Mouse (Mus musculus) embryonic stem cell, embryonic (primary cell): ENCODE data around the gene Lars2.
"Not testable (repeated sequence)": the region's sequence is repeated elsewhere in the genome, so short reads cannot be mapped to it uniquely, and the experiment has no call there.

ENCODE experiments used
- CTCF ChIA-PET, 4 experiments: fragments of 300-600 bp in 2 of 4; fragments of 350-600 bp in 2 of 4; sonication (Branson Sonifier 250); formaldehyde crosslinking; loops; one replicate each; lab custom pipeline; 2022; ENCODE audit warnings: inconsistent platforms in 2 of 4; lab: Charles Lee
- POLR2A ChIA-PET, 4 experiments: fragments of 300-600 bp in 2 of 4; fragments of 350-600 bp in 2 of 4; sonication (Branson Sonifier 250); formaldehyde crosslinking; loops; one replicate each; lab custom pipeline; 2022; ENCODE audit warnings: antibody characterized with exemption in 4 of 4, inconsistent platforms in 1 of 4; lab: Charles Lee

Lars2 gene

GRCm38 (mm10) chr9:123385352-123386198, 18.8 kb downstream of the Lars2 start:
- ChIA-PET CTCF (no interaction called here), POLR2A (interaction anchor here in 2 of 4 experiments (1.4 to 3.1 kb wide), 3 partner anchors 17 to 19 kb away, joined by 3 to 14 read pairs (median 4); partner anchors contain the start of gene Lars2 (in 2 of the 2))

- ChIA-PET CTCF (no interaction called here), POLR2A (interaction anchor here in 2 of 4 experiments (1.5 to 3.1 kb wide), 3 partner anchors 16 to 20 kb away, joined by 3 to 14 read pairs (median 5); partner anchors contain the start of gene Lars2 (in 2 of the 2))
Observed at GRCm38 (mm10) chr9:123386347-123386746, 19.6 kb downstream of the Lars2 start.

DNA sequence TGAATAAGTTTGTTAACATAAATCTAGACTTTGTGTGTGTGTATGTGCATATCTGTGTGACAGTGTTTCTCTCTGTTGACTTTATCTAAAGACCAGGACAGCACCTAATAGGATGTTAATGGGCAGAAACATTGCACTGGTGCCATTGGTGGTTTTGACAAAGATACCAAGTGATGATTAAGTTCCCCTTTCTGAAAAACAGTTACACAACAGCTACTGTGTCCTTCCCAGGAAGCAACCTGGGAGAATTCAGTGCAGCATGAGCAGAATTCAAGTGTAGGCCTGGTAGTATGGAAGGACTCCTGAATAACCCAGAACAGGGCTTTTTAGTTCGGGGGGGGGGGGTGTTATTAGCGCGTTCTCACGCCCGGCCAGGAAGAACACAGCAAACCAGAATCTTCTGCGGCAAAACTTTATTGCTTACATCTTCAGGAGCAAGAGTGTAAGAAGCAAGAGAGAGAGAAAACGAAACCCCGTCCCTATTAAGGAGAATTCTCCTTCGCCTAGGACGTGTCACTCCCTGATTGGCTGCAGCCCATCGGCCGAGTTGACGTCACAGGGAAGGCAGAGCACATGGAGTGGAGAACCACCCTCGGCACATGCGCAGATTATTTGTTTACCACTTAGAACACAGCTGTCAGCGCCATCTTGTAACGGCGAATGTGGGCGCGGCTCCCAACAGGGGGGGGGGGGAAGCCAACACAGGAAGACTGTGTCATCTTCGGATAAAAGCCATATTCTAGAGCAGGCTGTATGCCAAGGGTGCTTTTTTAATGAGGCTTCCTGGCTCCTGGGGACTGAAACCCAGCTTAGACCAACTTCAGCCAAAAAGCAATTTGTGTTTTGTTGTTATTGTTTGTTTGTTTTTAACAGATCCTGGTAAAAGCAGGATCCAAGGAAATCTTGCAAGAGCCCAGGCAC, 21.6 kb downstream of the Lars2 start:
- CTCF ChIA-PET = not testable (repeated sequence)
- POLR2A ChIA-PET = interaction anchor here in 2 of 4 experiments (0.6 to 3.1 kb wide), 3 partner anchors 15 to 22 kb away, joined by 3 to 14 read pairs (median 5); partner anchors contain the start of gene Lars2 (in 2 of the 2)

GRCm38 (mm10) chr9:123391140-123391849, 24.6 kb downstream of the Lars2 start:
- POLR2A ChIA-PET = interaction anchor here in 2 of 4 experiments (0.6 to 1.2 kb wide), 4 partner anchors 10 to 261 kb away, joined by 3 to 4 read pairs (median 4); partner anchors contain the start of gene Lars2 (in 2 of the 2)

DNA sequence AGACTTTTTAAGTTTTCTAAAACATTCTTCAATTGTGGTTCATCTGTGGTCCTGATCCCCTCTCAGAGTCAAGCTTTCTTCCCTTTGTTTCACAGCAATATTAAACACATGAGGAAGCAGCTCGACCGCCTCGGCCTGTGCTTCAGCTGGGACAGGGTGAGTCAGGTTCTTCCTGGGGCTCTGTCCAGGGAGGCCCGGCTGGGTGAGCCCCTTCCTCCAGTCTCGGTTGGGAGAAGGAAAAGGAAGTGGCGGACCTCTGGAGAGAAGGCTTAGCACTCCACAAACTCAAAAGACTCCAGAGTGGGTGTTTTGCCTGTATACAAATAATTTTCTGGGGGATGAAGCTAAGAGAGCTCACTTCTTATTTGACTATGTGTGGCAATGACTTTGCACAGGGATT, 28.1 kb downstream of the Lars2 start:
- ChIA-PET CTCF (interaction anchor here in 2 of 4 experiments (0.7 to 1.0 kb wide), 2 partner anchors 18 to 161 kb away, joined by 3 to 7 read pairs; no protein-coding TSS in a partner anchor), POLR2A (interaction anchor here in 2 of 4 experiments (0.7 to 1.3 kb wide), 2 partner anchors 9 to 50 kb away, joined by 3 to 4 read pairs; no protein-coding TSS in a partner anchor)

More at GRCm38 (mm10) chr9:123391140-123391849, 24.6 kb downstream of the Lars2 start:
- CTCF ChIA-PET = interaction anchor here in 1 of 4 experiments (0.6 kb wide), 1 partner anchor 218 kb away, joined by 3 read pairs; no protein-coding TSS in a partner anchor

GRCm38 (mm10) chr9:123397701-123398100, 31.0 kb downstream of the Lars2 start:
- POLR2A ChIA-PET = interaction anchor here in 1 of 4 experiments (1.4 kb wide), 1 partner anchor 31 kb away, joined by 4 read pairs; the partner anchor contains the start of gene Lars2
- CTCF ChIA-PET = interaction anchor here in 2 of 4 experiments (0.6 to 1.7 kb wide), 3 partner anchors 39 to 107 kb away, joined by 3 read pairs; no protein-coding TSS in a partner anchor

DNA sequence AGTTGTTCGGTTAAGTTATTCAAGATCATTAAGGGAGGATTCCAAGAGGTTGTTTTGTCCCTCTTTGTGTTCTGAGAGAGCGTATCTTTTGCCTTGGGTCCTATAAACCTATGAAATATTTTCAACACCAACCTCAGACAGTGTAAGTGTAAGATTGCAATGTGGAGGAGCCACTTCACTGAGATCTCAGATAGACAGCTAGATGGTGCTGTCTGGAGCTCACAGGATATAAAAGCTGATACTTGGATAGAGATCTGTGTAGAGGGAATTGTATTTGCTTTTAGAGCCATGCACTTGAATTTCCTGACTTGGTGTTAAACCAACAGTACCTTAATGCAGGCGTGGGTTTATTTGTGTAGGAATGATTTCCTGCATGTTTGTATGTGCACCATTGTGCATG, 35.5 kb downstream of the Lars2 start:
- CTCF ChIA-PET = no interaction called here
- POLR2A ChIA-PET = interaction anchor here in 2 of 4 experiments (1.1 to 2.5 kb wide), 2 partner anchors 17 to 36 kb away, joined by 3 to 8 read pairs; partner anchors contain the start of gene Lars2 (in 1 of the 2)

DNA sequence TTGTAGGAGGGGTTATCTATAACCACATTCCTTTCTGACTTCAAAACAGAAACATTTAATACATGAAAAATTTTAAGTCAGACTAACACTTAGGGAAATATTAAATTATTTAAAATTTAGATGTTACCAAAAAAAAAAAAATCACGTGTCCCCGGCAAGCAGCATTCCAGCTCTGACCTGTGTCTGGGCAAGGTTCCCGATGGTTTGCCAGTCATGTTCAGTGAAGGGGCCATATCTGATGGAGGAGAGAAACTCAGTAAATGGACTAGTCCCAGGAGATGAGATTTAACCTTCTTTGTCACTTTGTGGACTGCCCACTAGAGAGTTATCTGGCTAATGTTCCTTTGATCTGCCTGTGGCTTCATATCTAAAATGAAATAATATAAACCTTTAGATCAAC, 36.3 kb downstream of the Lars2 start:
- POLR2A ChIA-PET = interaction anchor here in 2 of 4 experiments (0.6 to 2.5 kb wide), 3 partner anchors 14 to 36 kb away, joined by 3 to 8 read pairs (median 3); partner anchors contain the start of gene Lars2 (in 1 of the 2)
- CTCF ChIA-PET = no interaction called here

DNA sequence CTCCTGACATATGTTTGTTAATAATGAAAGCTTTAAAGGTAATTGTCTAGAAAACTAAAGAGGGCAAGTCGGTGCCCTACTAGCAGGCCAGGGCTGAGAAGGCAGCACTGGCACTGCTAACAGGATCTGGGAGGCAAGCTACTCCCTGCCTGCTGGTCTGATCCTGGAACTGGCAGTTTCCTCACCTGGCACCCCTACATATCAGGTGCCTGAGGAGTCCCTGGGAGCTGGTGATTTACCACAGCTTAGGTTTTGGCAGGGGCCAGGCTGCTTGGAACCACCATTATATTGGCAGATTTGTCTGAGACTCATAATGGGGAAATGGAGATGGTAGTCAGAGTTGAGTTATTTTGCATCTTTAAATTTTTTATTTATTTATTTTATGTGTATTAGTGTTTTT, 38.5 kb downstream of the Lars2 start:
- ChIA-PET CTCF (no interaction called here), POLR2A (interaction anchor here in 1 of 4 experiments (1.1 to 1.2 kb wide), 2 partner anchors 11 to 202 kb away, joined by 3 read pairs; no protein-coding TSS in a partner anchor)

DNA sequence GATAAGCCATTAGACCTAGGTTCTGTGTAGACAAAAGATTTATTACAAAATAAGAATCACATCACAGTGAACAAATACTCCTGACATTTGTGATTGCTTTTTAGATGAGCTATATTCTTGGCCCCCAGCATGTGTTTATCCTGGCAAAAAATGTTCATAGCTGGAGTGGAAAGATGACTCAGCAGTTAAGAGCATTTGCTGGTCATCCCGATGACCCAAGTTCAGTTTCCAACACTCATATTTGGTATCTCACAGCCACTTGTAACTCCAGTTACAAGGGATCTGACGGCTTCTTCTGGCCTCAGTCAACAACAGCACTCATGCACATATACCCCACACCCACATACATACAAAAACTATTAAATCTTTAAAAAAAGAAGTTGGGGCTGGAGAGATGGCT, 42.0 kb downstream of the Lars2 start:
- CTCF ChIA-PET = no interaction called here
- POLR2A ChIA-PET = interaction anchor here in 2 of 4 experiments (0.7 to 1.1 kb wide), 2 partner anchors 19 to 133 kb away, joined by 3 to 5 read pairs; no protein-coding TSS in a partner anchor

DNA sequence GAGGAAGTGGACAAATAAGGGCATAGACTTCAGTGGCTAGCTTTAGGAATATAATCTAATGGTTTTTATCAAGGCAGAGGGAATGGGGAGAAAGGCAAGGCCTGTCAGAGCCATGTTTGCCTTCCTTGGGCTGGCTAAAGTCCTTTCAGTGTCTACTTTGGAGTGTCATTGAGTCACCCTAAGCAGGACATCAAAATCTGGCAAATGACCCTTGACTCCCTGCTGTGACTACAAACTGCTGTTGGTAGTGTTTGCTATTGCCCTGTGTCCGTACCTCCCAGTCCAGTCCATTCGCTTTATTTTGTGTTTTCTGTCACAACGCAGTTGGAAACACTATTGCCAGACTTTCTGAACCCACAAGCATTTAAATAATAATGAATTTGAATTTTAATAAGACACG, 63.1 kb downstream of the Lars2 start:
- CTCF ChIA-PET = interaction anchor here in 1 of 4 experiments (1.3 kb wide), 1 partner anchor 20 kb away, joined by 4 read pairs; no protein-coding TSS in a partner anchor
- POLR2A ChIA-PET = interaction anchor here in 1 of 4 experiments (0.7 to 1.3 kb wide), 3 partner anchors 10 to 239 kb away, joined by 3 read pairs; no protein-coding TSS in a partner anchor

DNA sequence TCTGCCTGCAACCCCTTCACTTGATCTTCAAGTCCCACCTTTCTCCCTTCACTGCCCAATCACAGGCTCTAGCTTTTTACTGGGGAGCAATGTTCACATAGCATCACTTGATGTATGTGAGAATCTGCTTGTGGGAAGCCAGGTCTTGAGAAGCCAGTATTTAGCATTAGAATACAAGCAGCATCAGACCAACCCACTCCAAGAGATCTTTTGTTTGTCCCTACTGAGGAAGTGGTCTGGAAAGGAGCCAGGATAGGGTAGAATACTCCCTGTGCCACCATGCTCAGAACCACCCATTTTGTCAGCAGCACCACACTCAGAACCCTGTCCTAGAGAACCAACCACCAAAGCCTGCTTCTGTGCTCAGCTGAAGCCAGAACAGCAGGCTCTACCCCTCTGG, 64.2 kb downstream of the Lars2 start:
- CTCF ChIA-PET = interaction anchor here in 1 of 4 experiments (0.6 to 1.3 kb wide), 2 partner anchors 19 to 134 kb away, joined by 3 to 4 read pairs; no protein-coding TSS in a partner anchor
- POLR2A ChIA-PET = interaction anchor here in 2 of 4 experiments (1.1 to 1.5 kb wide), 4 partner anchors 9 to 238 kb away, joined by 3 to 4 read pairs (median 3); partner anchors contain the start of gene Lars2 (in 2 of the 2)

GRCm38 (mm10) chr9:123438223-123438622, 71.5 kb downstream of the Lars2 start:
- ChIA-PET POLR2A (interaction anchor here in 1 of 4 experiments (1.3 kb wide), 1 partner anchor 16 kb away, joined by 4 read pairs; no protein-coding TSS in a partner anchor), CTCF (no interaction called here)

GRCm38 (mm10) chr9:123440230-123441058, 73.7 kb downstream of the Lars2 start:
- POLR2A ChIA-PET = interaction anchor here in 1 of 4 experiments (0.8 kb wide), 1 partner anchor 10 kb away, joined by 3 read pairs; no protein-coding TSS in a partner anchor
- CTCF ChIA-PET = interaction anchor here in 2 of 4 experiments (0.7 to 1.0 kb wide), 2 partner anchors 9 to 1456 kb away, joined by 3 to 7 read pairs; no protein-coding TSS in a partner anchor

- CTCF ChIA-PET, POLR2A ChIA-PET: not testable (repeated sequence)
Observed at GRCm38 (mm10) chr9:123447101-123447500, 80.4 kb downstream of the Lars2 start.

GRCm38 (mm10) chr9:123448594-123448993, 81.9 kb downstream of the Lars2 start:
- ChIA-PET POLR2A (no interaction called here), CTCF (no interaction called here)
